Comparison of ENCODE assay signal across 10 mouse cellular contexts in the genomic region with DNA sequence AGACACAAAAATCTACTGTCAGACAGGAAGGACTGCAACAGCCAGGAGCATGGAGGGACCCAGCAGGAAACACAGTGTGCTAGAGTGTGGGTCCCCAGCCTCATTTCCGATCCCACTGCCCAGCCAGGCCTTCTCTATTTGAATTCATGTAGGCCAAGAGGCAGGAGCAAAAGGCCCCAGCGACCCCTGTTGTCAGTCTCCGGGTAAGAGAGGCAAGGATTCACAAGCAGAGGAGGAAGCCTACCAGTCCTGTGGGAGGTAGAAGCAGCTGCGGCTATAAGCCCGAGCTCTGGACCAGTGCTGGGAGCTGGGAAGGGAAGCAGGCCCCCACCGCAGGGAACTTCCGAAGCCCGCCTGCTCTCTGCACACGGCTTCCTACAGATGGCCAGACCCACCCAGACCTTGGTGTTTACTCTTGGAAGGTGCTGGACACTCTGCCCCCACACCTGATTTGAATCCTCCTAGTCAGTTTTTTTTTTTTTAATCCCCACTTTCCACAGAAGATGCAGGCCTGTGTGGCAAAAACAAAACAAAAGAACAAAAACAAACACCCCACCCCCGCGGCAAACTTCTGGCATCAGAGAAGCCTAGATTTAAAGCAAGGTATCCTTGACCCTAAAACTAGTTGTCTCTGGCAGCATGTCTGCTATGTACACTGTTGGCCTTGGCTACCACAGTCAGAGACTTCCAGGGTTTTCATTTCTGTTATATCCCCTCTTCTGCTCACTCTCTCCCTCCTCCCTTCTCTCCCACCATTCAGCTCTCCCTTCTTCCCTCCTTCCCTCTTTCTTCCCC.
A peak's percentile ranks its signal among the peaks of the same experiment; 100 is the strongest.
DNase-seq lines count a peak whose midpoint lies in the region; ATAC-seq lines count a peak whose summit lies in the region.
"Had no signal": no experiment of that assay in that cellular context is flagged by ENCODE, and none has a peak within 500 bp of the region (broad histone marks: within the 10 kb centered on the region; RNA-seq: fewer than 3 reads in every experiment).

No protein-coding gene starts in this region.

- no peak overlapping the region for H3K4me3 ChIP-seq in limb, embryonic 10.5 days
- H3K4me3 ChIP-seq: forebrain, embryonic 13.5 days had no signal

- no peaks in the 10 kb centered on the region for H3K27me3 ChIP-seq in limb, embryonic 10.5 days (ENCODE audit: low read depth, poor library complexity, severe bottlenecking)
- H3K27me3 ChIP-seq: forebrain, embryonic 13.5 days had no signal

- H3K36me3 ChIP-seq in limb, embryonic 10.5 days: no peaks in the 10 kb centered on the region

- 30% methylated on average over 11 of the region's 11 CpGs for WGBS in limb, embryonic 10.5 days

- peak overlapping the region; percentile 82 for H3K27ac ChIP-seq in limb, embryonic 10.5 days
- H3K27ac ChIP-seq: forebrain, embryonic 13.5 days; kidney, postnatal 0 days had no signal

- no peaks in the 10 kb centered on the region for H3K9me3 ChIP-seq in limb, embryonic 10.5 days (replicated peaks)
- H3K9me3 ChIP-seq: forebrain, embryonic 13.5 days had no signal

- peak; percentile 29 for DNase-seq in kidney, postnatal 10 days
- DNase-seq in kidney, adult 18-20 months: no peak
- DNase-seq in embryo, embryonic 10.5 days (ENCODE audit: low spot score): peak; percentile 61
- DNase-seq in limb, embryonic 10.5 days (ENCODE audit: low spot score): no peak
- peak; percentile 72 for DNase-seq in retina, embryonic 14.5 days (ENCODE audit: low spot score)
- DNase-seq in liver: no peak
- DNase-seq: cerebellum, postnatal 36 days had no signal

- ATAC-seq in inflammation-experienced regulatory T-cells, adult 6 months: no peak
- ATAC-seq: forebrain, embryonic 13.5 days had no signal

- H3K4me1 ChIP-seq in limb, embryonic 10.5 days: peaks cover 23% of the 10 kb centered on the region

Comparison
In these comparisons a context has a peak if more than half of its experiments do, and no peak if none do; other contexts are left out.
1. DNase-seq: peak in kidney, postnatal 10 days (single experiment), embryo, embryonic 10.5 days (single experiment) and retina, embryonic 14.5 days (single experiment); none in kidney, adult 18-20 months (single experiment), limb, embryonic 10.5 days (single experiment) and liver (single experiment).